Mouse (Mus musculus) forebrain, embryonic 15.5 days (tissue): ENCODE measurements around the gene Cadm1. TPM values are rescaled to one million over a fixed set of nuclear protein-coding genes. Genes with fewer than 3 reads are reported as not detected.

Experiments used
- ATAC-seq: fragments of 200-750 bp; cut with Nextera tagmentation; replicated peaks from 2 replicates; pipeline ENCODE4 v1.8.0; 2017; ENCODE audit warnings: mild to moderate bottlenecking, moderate TSS enrichment, moderate library complexity
- H3K27ac ChIP-seq: fragments of 300-500 bp; sonication (generic); replicated peaks from 2 replicates; pipeline ENCODE4 v1.5.1; 2015; ENCODE audit warnings: mild to moderate bottlenecking, inconsistent platforms
- H3K27me3 ChIP-seq: fragments of 300-500 bp; sonication (generic); 2 replicates; pipeline ENCODE4 v1.6.1; 2015; ENCODE audit warnings: inconsistent platforms
- H3K36me3 ChIP-seq: fragments of 300-500 bp; sonication (generic); 2 replicates; pipeline ENCODE4 v1.6.1; 2015; ENCODE audit warnings: mild to moderate bottlenecking, inconsistent platforms
- H3K4me1 ChIP-seq: fragments of 300-500 bp; sonication (generic); 2 replicates; pipeline ENCODE4 v1.6.1; 2015; ENCODE audit warnings: inconsistent platforms
- H3K4me2 ChIP-seq: fragments of 300-500 bp; sonication (generic); replicated peaks from 2 replicates; pipeline ENCODE4 v1.6.1; 2015; ENCODE audit warnings: mild to moderate bottlenecking, inconsistent platforms
- H3K4me3 ChIP-seq: fragments of 300-500 bp; sonication (generic); 2 replicates; pipeline ENCODE4 v1.5.1; 2015; ENCODE audit warnings: mild to moderate bottlenecking, inconsistent platforms
- H3K9ac ChIP-seq: fragments of 300-500 bp; sonication (generic); replicated peaks from 2 replicates; pipeline ENCODE4 v1.6.1; 2015; ENCODE audit warnings: mild to moderate bottlenecking, inconsistent platforms
- H3K9me3 ChIP-seq: fragments of 300-500 bp; sonication (generic); 2 replicates; pipeline ENCODE4 v1.6.1; 2016; ENCODE audit warnings: inconsistent platforms
- WGBS: fragments of 180-500 bp; shearing (Covaris S2); methylation state at CpG from one replicate; pipeline ENCODE4 v1.1.7; 2015; ENCODE audit warnings: mixed read lengths; 5-methylcytosine and 5-hydroxymethylcytosine counted together
- polyA plus RNA-seq: library from polyadenylated mRNA; unstranded; fragments of >200 nt; fragmentation: Nextera tagmentation; extraction: Ambion mirVana; gene quantifications from 2 replicates; pipeline ENCODE4 v1.2.1, GENCODE M21; 2015

Cadm1 gene
- 202 and 218 TPM in 2 replicates for polyA plus RNA-seq

GRCm38 (mm10) chr9:47529602-47530450, at the start of gene Cadm1:
Gene Cadm1, plus strand, starts transcription at chr9:47530173.
- Histone ChIP-seq H3K4me1 (peaks cover 41% of the 10 kb centered on the region), H3K9ac (peak within 1 kb of the TSS; percentile 83)
- under 1% methylated on average over 70 of the region's 72 CpGs for WGBS

GRCm38 (mm10) chr9:47484506-47484905, 45.5 kb upstream of the Cadm1 start:
- no peak overlapping the region for H3K4me3 ChIP-seq
- no peak overlapping the region for H3K4me2 ChIP-seq
- no peaks in the 10 kb centered on the region for H3K27me3 ChIP-seq
- no peaks in the 10 kb centered on the region for H3K4me1 ChIP-seq
- H3K9ac ChIP-seq = no peak overlapping the region
- ATAC-seq = no peak
- H3K27ac ChIP-seq = no peak overlapping the region
- 84% methylated on average over 5 of the region's 5 CpGs for WGBS
- H3K36me3 ChIP-seq = no peaks in the 10 kb centered on the region
- H3K9me3 ChIP-seq = no peaks in the 10 kb centered on the region

More at GRCm38 (mm10) chr9:47529602-47530450, at the start of gene Cadm1:
- H3K27ac ChIP-seq = peak within 1 kb of the TSS; percentile 92
- H3K4me2 ChIP-seq = peak within 1 kb of the TSS; percentile 73
- H3K9me3 ChIP-seq = no peaks in the 10 kb centered on the region
- H3K27me3 ChIP-seq = no peaks in the 10 kb centered on the region
- H3K4me3 ChIP-seq = peak within 1 kb of the TSS; percentile 66
- peak; percentile 94 for ATAC-seq
- no peaks in the 10 kb centered on the region for H3K36me3 ChIP-seq

- Histone ChIP-seq H3K36me3 (no peaks in the 10 kb centered on the region), H3K27ac (no peak overlapping the region), H3K9ac (no peak overlapping the region), H3K4me1 (no peaks in the 10 kb centered on the region), H3K27me3 (no peaks in the 10 kb centered on the region), H3K4me3 (no peak overlapping the region), H3K4me2 (no peak overlapping the region), H3K9me3 (no peaks in the 10 kb centered on the region)
- ATAC-seq = no peak
- WGBS = 27% methylated on average over 4 of the region's 4 CpGs
These were observed 44.8 kb upstream of the Cadm1 start for GRCm38 (mm10) chr9:47485186-47485585.

GRCm38 (mm10) chr9:47499761-47500160, 30.2 kb upstream of the Cadm1 start:
- H3K4me1 ChIP-seq = peaks cover 9% of the 10 kb centered on the region
- no peak for ATAC-seq

GRCm38 (mm10) chr9:47505956-47506355, 24.0 kb upstream of the Cadm1 start:
- Histone ChIP-seq H3K4me2 (no peak overlapping the region), H3K36me3 (no peaks in the 10 kb centered on the region), H3K9me3 (no peaks in the 10 kb centered on the region), H3K4me3 (no peak overlapping the region), H3K4me1 (no peaks in the 10 kb centered on the region), H3K9ac (no peak overlapping the region), H3K27me3 (no peaks in the 10 kb centered on the region), H3K27ac (no peak overlapping the region)
- WGBS = 65% methylated on average over 13 of the region's 13 CpGs
- ATAC-seq = no peak

More at GRCm38 (mm10) chr9:47499761-47500160, 30.2 kb upstream of the Cadm1 start:
- 3% methylated on average over 3 of the region's 3 CpGs for WGBS
- no peak overlapping the region for H3K4me2 ChIP-seq
- no peaks in the 10 kb centered on the region for H3K27me3 ChIP-seq
- no peaks in the 10 kb centered on the region for H3K36me3 ChIP-seq
- no peak overlapping the region for H3K9ac ChIP-seq
- no peak overlapping the region for H3K4me3 ChIP-seq
- H3K9me3 ChIP-seq = no peaks in the 10 kb centered on the region
- H3K27ac ChIP-seq = no peak overlapping the region

- no peak for ATAC-seq
- H3K9me3 ChIP-seq = no peaks in the 10 kb centered on the region
These were observed 23.1 kb upstream of the Cadm1 start for GRCm38 (mm10) chr9:47506876-47507275.

GRCm38 (mm10) chr9:47508109-47508508, 21.9 kb upstream of the Cadm1 start:
- Histone ChIP-seq H3K4me2 (no peak overlapping the region), H3K9me3 (no peaks in the 10 kb centered on the region), H3K36me3 (no peaks in the 10 kb centered on the region), H3K4me1 (no peaks in the 10 kb centered on the region), H3K27me3 (no peaks in the 10 kb centered on the region), H3K9ac (no peak overlapping the region), H3K27ac (no peak overlapping the region), H3K4me3 (no peak overlapping the region)
- WGBS = 52% methylated on average over 3 of the region's 3 CpGs
- ATAC-seq = no peak

More at GRCm38 (mm10) chr9:47506876-47507275, 23.1 kb upstream of the Cadm1 start:
- no peaks in the 10 kb centered on the region for H3K4me1 ChIP-seq
- H3K9ac ChIP-seq = no peak overlapping the region
- no peak overlapping the region for H3K4me3 ChIP-seq
- H3K36me3 ChIP-seq = no peaks in the 10 kb centered on the region
- H3K4me2 ChIP-seq = no peak overlapping the region
- no peaks in the 10 kb centered on the region for H3K27me3 ChIP-seq
- whole genome bisulfite sequencing = 94% methylated on average over 17 of the region's 17 CpGs
- no peak overlapping the region for H3K27ac ChIP-seq

GRCm38 (mm10) chr9:47512521-47512920, 17.5 kb upstream of the Cadm1 start:
- no peaks in the 10 kb centered on the region for H3K27me3 ChIP-seq
- no peak overlapping the region for H3K4me2 ChIP-seq
- no peak overlapping the region for H3K9ac ChIP-seq
- no peak overlapping the region for H3K27ac ChIP-seq
- WGBS = 92% methylated on average over 3 of the region's 3 CpGs
- ATAC-seq = no peak
- 0 out of 2 replicates have a peak, but pooled peaks cover 5% of the 10 kb centered on the region for H3K4me1 ChIP-seq
- H3K4me3 ChIP-seq = no peak overlapping the region
- H3K9me3 ChIP-seq = no peaks in the 10 kb centered on the region
- H3K36me3 ChIP-seq = no peaks in the 10 kb centered on the region

GRCm38 (mm10) chr9:47514318-47514717, 15.7 kb upstream of the Cadm1 start:
- Histone ChIP-seq H3K27me3 (no peaks in the 10 kb centered on the region), H3K9ac (no peak overlapping the region), H3K36me3 (no peaks in the 10 kb centered on the region), H3K4me3 (no peak overlapping the region), H3K4me1 (0 out of 2 replicates have a peak, but pooled peaks cover 5% of the 10 kb centered on the region), H3K9me3 (no peaks in the 10 kb centered on the region), H3K4me2 (no peak overlapping the region), H3K27ac (no peak overlapping the region)
- no peak for ATAC-seq
- 10% methylated on average over 8 of the region's 8 CpGs for WGBS

GRCm38 (mm10) chr9:47516238-47516637, 13.7 kb upstream of the Cadm1 start:
- 0 out of 2 replicates have a peak, but pooled peaks cover 5% of the 10 kb centered on the region for H3K4me1 ChIP-seq
- H3K9me3 ChIP-seq = no peaks in the 10 kb centered on the region
- H3K4me3 ChIP-seq = no peak overlapping the region
- H3K4me2 ChIP-seq = no peak overlapping the region
- 42% methylated on average over 4 of the region's 4 CpGs for WGBS
- ATAC-seq = no peak
- H3K9ac ChIP-seq = no peak overlapping the region
- no peaks in the 10 kb centered on the region for H3K36me3 ChIP-seq
- H3K27me3 ChIP-seq = no peaks in the 10 kb centered on the region
- H3K27ac ChIP-seq = no peak overlapping the region

- peak overlapping the region; percentile 6 for H3K27ac ChIP-seq
- H3K9me3 ChIP-seq = no peaks in the 10 kb centered on the region
- no peak overlapping the region for H3K9ac ChIP-seq
- no peaks in the 10 kb centered on the region for H3K36me3 ChIP-seq
- 82% methylated on average over 9 of the region's 9 CpGs for WGBS
- H3K4me1 ChIP-seq = peaks cover 18% of the 10 kb centered on the region
- ATAC-seq = no peak
- no peaks in the 10 kb centered on the region for H3K27me3 ChIP-seq
- H3K4me3 ChIP-seq = no peak overlapping the region
- no peak overlapping the region for H3K4me2 ChIP-seq
These were observed 2.7 kb upstream of the Cadm1 start for GRCm38 (mm10) chr9:47527290-47527689.

GRCm38 (mm10) chr9:47527741-47528140, 2.2 kb upstream of the Cadm1 start:
- Histone ChIP-seq H3K9me3 (no peaks in the 10 kb centered on the region), H3K4me1 (peaks cover 23% of the 10 kb centered on the region), H3K9ac (no peak overlapping the region), H3K36me3 (no peaks in the 10 kb centered on the region), H3K27me3 (no peaks in the 10 kb centered on the region), H3K4me3 (no peak overlapping the region), H3K27ac (peak overlapping the region; percentile 6), H3K4me2 (no peak overlapping the region)
- 66% methylated on average over 5 of the region's 5 CpGs for WGBS
- ATAC-seq = no peak
